Mouse (Mus musculus) lung, postnatal 10 days (tissue): ENCODE measurements around the gene Rab1b.

ENCODE experiments used
- DNase-seq: peaks from one replicate; pipeline ENCODE4 v3.0.0; 2021

Gene Rab1b

GRCm38 (mm10) chr19:5071077-5071476 is 35.8 kb downstream of the Rab1b start:
- DNase-seq, result no peak

- DNase-seq, result no peak
Measured at GRCm38 (mm10) chr19:5069978-5070377, 36.9 kb downstream of the Rab1b start.

- DNase-seq, result no peak
Measured at GRCm38 (mm10) chr19:5069486-5069885, 37.4 kb downstream of the Rab1b start.

GRCm38 (mm10) chr19:5068570-5069234 is 38.2 kb downstream of the Rab1b start:
- DNase-seq, result no peak

- peak; percentile 88 for DNase-seq
Measured at GRCm38 (mm10) chr19:5067867-5068569, 38.9 kb downstream of the Rab1b start, which contains the start of gene Cd248. Cd248 (plus strand) TSS chr19:5068078.

DNA sequence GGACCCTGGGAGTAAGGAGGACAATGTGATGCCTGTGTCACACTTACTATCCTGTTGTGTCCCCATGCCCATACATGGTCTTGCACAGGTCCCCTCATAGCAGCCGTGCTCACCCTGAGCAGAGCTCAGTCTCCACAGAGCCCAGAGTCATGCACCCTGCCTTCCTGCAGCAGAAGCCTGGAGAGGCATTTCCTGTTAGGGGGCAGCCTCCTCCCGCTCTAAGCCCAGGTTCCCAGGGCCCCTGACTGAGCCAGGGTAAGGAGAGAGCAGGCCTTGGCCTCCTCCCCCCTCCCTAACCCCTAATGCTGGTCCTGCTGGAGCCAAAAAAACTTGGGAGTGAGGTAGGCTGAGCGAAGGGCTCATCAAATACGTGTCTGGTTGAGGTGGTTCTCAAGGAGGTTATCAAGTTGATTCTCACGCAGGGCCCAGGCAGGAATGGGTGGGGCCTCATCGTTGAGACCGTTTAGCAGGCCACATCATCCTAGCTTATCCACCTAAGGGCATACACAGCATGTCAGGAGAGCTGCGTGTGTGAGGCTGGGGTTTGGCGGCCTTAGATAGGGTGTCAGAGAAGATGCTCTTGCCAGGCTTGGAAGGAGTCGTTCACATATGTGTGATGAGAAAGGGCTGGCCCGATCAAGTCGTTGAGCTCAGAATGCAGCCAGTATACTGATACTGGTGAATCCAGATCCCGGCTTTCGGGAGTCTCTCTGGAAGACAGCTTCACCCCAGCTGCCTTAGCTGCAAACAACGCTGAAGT is 39.7 kb downstream of the Rab1b start:
- peak; percentile 49 for DNase-seq

- DNase-seq, result peak; percentile 50
Measured at GRCm38 (mm10) chr19:5065104-5065503, 41.8 kb downstream of the Rab1b start.

GRCm38 (mm10) chr19:5062446-5062845 is 44.4 kb downstream of the Rab1b start:
- peak; percentile 50 for DNase-seq

DNA sequence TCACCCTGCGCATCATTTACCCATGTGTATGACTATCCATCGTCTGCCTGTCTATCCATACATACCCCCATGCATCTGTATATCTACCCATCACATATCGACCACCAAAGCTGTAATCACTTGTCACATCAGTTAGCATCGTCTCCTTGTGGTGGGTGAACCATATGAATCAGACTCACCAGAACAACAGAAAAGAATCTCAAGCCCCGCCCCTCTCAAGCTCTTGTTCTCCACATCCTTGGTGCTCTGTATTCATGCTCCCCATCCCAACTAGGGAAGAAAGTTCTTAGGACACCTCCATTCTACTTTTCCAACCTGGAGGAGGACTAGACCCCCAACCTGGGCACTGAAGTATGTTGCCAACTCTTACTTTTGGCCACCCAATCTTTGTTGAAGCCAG is 44.8 kb downstream of the Rab1b start:
- DNase-seq, result no peak

DNA sequence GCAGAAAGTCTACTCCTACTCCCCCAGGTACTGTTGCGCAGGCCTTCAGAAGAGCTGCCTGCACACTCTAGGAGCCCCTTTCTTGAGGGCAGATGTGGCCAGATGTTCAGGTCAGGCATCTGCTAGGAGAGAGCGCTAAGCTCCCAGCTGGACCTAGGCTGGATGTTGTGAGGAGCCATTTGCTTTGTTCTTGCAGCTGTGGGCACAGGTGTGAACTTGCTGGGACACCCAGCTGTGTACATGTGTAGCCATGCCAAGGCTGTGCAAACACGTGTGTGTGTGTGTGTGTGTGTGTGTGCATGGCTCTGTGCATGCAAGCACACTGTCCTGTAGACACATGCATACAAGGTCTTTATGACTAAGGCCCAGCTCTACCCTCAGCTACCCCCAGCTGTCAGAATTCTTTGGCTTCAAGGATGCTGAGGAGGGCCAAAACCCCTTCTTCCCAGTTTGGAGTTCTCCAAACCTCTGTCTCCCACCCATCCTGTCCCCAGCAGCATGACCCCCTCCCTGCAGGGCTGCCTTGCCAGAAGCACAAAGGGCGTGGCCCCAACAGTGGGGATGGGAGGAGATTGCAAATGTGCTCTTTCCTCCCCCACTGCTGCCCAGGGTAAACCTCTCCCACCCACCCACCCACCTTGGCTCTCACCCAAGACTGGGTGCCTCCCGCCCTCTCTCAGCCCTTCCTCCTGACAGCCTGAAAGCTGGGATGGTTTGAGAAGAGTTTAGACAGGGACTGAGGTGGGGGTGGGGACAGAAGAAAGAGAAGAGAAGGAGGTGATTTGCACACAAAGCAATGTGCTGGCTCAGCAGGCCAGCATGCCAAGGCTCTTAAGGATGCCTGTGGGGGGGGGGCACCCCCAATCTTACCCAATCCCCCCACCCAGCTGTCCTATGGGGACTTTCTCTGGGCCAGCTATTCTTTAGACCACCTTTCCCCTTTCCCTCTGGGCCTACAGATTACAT is 46.2 kb downstream of the Rab1b start:
- peak; percentile 91 for DNase-seq

- DNase-seq, result peak; percentile 87
Measured at GRCm38 (mm10) chr19:5058801-5059771, 47.8 kb downstream of the Rab1b start.

GRCm38 (mm10) chr19:5057876-5058775 is 48.7 kb downstream of the Rab1b start:
- DNase-seq, result peak; percentile 86

GRCm38 (mm10) chr19:5056251-5056650 is 50.6 kb downstream of the Rab1b start:
- DNase-seq, result peak; percentile 81

DNA sequence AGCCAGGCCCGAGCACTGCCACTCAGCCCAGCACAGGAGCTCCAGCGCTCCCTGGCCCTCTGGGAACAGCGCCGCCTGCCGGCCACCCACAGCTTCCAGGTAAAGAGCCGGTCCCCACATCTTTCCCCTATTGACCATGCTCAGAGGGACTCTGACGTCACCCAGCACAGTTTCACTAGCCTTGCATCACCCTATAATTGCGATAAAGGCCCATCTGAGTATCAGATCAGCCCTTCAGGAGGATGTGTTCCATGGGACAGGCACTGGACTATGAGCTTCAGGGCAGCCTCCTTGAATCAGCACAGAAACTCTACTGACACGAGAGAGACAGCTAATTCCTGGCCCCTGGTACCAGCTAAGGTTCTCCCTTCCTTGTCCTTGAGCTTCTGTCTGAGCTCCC is 53.0 kb downstream of the Rab1b start:
- peak; percentile 67 for DNase-seq

DNA sequence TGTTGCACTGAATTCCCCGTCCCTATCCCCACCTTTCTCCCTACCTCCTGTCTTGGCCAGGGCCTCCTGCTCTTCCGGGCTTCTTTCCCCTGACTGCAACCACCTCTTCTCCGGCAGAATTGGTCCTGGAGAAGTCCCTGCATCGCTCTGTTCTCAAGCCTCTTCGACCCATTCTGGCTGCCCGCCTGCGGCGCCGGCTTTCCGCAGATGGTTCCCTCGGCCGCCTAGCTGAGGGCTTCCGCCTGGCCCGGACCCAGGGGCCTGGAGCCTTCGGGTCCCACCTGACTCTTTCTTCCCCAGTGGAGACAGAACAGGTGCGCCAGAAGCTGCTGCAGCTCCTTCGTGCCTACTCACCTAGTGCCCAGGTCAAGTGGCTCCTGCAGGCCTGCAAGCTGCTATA is 54.0 kb downstream of the Rab1b start:
- DNase-seq, result no peak

DNA sequence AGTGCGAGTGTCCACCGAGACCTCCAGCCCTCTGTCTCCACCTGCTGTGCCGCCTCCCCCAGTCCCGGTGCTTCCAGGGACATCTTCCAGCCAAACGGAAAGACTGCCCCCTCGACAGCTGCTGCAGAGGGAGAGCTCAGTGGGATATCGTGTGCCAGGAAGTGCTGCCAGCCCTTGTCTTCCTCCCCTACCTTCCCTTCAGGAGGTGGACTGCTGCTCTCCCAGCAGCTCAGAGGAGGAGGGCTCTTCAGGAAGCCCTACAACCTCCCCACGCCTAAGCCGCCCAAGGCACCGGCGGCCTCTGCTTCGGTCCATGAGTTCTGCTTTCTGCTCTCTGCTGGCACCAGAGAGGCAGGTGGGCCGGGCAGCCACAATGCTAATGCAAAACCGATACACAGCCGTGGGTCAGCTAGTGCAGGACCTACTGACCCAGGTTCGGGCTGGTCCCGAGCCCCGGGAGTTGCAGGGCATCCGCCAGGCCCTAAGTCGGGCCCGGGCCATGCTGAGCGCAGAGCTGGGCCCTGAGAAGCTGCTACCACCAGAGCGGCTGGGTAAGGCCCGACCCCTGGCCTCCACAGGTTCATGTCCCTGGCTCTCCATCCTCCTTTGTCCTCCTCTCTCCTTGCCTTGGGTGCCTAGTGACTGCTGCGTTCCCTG is 54.6 kb downstream of the Rab1b start:
- DNase-seq, result no peak

DNA sequence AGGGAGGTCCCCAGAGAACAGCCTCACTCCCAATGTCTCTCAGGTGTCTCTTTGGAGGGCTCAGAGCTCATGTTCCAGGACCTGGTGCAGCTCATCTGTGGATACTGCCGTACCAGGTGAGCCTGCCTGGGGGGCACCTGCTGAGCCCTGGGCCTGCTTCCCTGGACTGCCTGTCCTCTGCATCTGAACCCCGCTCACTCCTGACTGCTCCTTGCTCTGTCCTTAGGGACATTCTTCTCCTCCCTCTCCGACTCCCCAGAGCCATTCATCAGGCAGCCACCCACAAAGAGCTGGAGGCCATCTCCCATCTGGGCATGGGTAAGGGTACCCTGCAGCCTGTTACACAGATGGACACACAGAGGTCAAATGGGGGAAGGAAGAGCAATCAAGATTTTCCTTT is 55.4 kb downstream of the Rab1b start:
- no peak for DNase-seq

DNA sequence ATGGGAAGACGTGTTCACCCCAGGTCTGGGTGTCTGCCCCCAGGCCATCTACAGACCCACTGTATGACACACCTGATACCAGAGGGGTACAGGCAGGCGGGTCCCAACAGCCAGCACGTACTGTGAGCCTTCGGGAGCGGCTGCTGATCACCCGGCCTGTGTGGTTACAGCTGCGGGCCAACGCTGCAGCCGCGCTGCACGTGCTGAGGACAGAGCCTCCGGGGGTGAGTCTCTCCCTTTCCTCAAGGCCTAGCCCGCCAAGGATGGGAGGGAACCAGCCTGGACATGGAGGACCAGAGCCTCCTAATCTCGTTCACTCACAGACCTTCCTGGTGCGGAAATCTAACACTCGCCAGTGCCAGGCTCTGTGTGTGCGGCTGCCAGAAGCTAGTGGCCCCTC is 55.8 kb downstream of the Rab1b start:
- DNase-seq, result no peak

DNA sequence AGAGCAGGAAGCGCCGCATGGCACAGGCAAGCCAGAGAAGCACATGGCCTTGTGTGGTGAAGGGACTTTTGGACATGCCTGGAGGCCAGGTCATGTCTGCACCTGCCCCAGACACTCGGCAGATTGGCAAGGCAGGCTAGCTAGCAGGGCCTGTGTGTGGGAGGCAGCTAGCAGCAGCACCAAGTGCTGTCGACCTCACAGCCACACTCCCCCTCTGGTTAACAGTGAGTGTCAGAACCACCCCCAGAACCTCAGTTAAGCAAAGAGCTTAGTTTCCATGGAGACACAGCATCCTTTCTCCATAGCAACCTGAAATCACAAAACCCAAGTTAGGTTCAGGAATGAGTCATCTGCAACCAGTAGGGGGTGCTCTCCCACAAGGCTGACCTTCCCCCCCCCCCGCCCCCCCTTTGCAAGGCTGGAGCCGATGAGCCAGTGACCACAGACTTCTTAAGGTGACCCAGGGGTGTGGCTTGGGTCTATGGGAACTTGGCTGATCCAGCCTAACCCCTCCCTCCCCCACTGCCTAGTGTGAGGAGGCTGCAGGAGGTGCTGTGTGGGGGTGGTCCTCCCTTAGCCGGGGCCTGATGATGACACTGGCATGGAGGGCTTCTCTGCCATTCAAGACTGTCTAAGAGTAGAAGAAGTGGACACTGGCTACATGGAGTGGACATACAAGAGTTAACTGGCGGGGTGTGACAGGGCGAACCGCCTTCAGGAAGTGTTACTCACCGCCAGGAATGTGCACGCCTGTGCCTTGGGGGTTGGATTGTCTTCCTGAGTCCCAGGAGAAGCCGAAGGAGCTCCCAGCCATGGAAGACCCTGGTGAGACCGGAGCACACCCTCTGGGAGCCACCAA is 56.6 kb downstream of the Rab1b start, which contains the start of gene Rin1:
Gene Rin1, plus strand, starts transcription at position 435 of the 859 bp plus-strand sequence.
- DNase-seq, result peak; percentile 70
